Mouse (Mus musculus) ES-E14 (cell line): ENCODE data around the gene Ptpn13.

Experiments
- CHD2 ChIP-seq: IDR thresholded peaks from 2 replicates; pipeline ENCODE4 v1.6.1; 2014; ENCODE audit warnings: mild to moderate bottlenecking, low read depth, low read length, inconsistent platforms
- HCFC1 ChIP-seq: IDR thresholded peaks from 2 replicates; pipeline ENCODE4 v1.6.1; 2012; ENCODE audit warnings: low read length, inconsistent platforms, borderline replicate concordance; ENCODE audit not compliant: insufficient read depth
- MAFK ChIP-seq: IDR thresholded peaks from 2 replicates; pipeline ENCODE4 v1.6.1; 2014; ENCODE audit warnings: mild to moderate bottlenecking, low read depth, low read length, inconsistent platforms; ENCODE audit not compliant: insufficient read depth
- ZC3H11A ChIP-seq: IDR thresholded peaks from 2 replicates; pipeline ENCODE4 v1.6.1; 2012; ENCODE audit warnings: low read depth, mild to moderate bottlenecking, inconsistent platforms, low read length, borderline replicate concordance

- TF ChIP-seq ZC3H11A (no peak), HCFC1 (no peak), CHD2 (no peak), MAFK (no peak)
Observed at GRCm38 (mm10) chr5:103617191-103617590, 192.2 kb downstream of the Ptpn13 start.
